Mouse (Mus musculus) heart, postnatal 0 days (tissue): ENCODE data around the gene Slc25a41.

Experiments
- CTCF ChIP-seq: IDR thresholded peaks from 2 replicates; pipeline ENCODE4 v1.5.1; 2016; ENCODE audit warnings: antibody characterized with exemption, control low read depth, low read depth
- EP300 ChIP-seq: IDR thresholded peaks from 2 replicates; pipeline ENCODE4 v1.6.1; 2016; ENCODE audit warnings: antibody characterized with exemption, low read depth

DNA sequence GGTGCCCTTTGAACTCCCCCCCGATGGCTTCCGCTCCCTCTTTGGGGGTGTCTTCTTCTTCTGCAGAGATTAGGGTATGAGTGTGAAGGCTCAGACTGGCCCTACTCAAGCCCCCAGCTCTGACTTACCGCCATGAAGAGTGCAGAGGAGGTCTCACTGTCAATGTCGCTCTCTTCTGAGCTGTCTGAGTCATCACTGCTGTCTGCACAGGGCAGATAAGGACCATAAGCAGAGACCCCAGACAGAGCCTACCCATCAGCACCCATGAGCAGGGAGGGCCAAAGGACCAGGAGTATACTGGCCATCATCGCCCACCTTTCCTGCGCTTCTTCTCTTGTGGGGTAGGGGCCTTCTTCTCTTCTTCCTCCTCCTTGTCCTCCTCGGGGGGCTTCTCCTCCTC, 37.5 kb downstream of the Slc25a41 start:
- no peak for TF ChIP-seq EP300
- no peak for TF ChIP-seq CTCF
